Comparison of ENCODE assay signal across 10 mouse cellular contexts in the genomic region with DNA sequence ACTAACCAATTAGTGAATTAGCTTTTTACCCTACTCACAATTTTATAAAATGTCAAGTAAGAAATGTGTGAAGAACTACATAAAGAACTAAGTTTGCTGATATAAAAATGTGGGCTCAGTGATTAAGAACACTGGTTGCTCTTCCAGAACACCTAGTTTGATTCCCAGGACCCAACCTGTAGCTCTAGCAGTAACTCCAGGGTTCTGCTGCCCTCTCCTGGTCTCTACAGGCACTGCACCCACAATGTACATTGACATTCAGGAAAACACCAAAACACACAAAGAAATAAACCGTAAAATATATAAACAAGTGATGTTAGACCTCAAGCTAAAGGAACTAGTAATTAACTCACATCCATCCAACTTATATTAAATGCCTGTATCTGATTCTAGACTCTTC. TPM values are rescaled to one million over a fixed set of nuclear protein-coding genes. Genes with fewer than 3 reads are reported as not detected.
DNase-seq lines count a peak whose midpoint lies in the region; ATAC-seq and TF ChIP-seq lines count a peak whose summit lies in the region.
"Had no signal": no experiment of that assay in that cellular context is flagged by ENCODE, and none has a peak within 500 bp of the region (broad histone marks: within the 10 kb centered on the region; RNA-seq: fewer than 3 reads in every experiment).

No protein-coding gene starts in this region.

- no peaks in the 10 kb centered on the region for H3K27me3 ChIP-seq in kidney, embryonic 15.5 days
- H3K27me3 ChIP-seq: embryonic facial prominence, embryonic 13.5 days had no signal

- no peak overlapping the region for H3K4me2 ChIP-seq in kidney, embryonic 15.5 days
- H3K4me2 ChIP-seq: embryonic facial prominence, embryonic 13.5 days had no signal

- no peaks in the 10 kb centered on the region for H3K9me3 ChIP-seq in kidney, embryonic 15.5 days (replicated peaks)
- H3K9me3 ChIP-seq: embryonic facial prominence, embryonic 13.5 days had no signal

- no peaks in the 10 kb centered on the region for H3K4me1 ChIP-seq in kidney, embryonic 15.5 days
- H3K4me1 ChIP-seq: embryonic facial prominence, embryonic 13.5 days had no signal

- no peak overlapping the region for H3K9ac ChIP-seq in kidney, embryonic 15.5 days
- H3K9ac ChIP-seq: embryonic facial prominence, embryonic 13.5 days had no signal

- H3K36me3 ChIP-seq in kidney, embryonic 15.5 days = peaks cover 61% of the 10 kb centered on the region

- no peak overlapping the region for H3K4me3 ChIP-seq in kidney, embryonic 15.5 days (replicated peaks)
- no peak overlapping the region for H3K4me3 ChIP-seq in layer of hippocampus, adult 2 months
- H3K4me3 ChIP-seq: embryonic facial prominence, embryonic 13.5 days had no signal

- ATAC-seq in kidney, embryonic 15.5 days (replicated peaks; ENCODE audit: low FRiP score) = no peak

- H3K27ac ChIP-seq in kidney, embryonic 15.5 days = no peak overlapping the region
- no peak overlapping the region for H3K27ac ChIP-seq in layer of hippocampus, adult 2 months
- H3K27ac ChIP-seq: embryonic facial prominence, embryonic 13.5 days; macrophage had no signal

- TF ChIP-seq CTCF in layer of hippocampus, adult 2 months (conservative IDR thresholded peaks at IDR 0.05) = peak; percentile 95

- DNase-seq in kidney, adult 11 months = peak; percentile 21
- peak; percentile 57 for DNase-seq in MN1 (ENCODE audit: low spot score)
- peak; percentile 54 to 58 for DNase-seq in cerebellum, adult 18-20 months
- peak; percentile 16 to 51 for DNase-seq in frontal cortex, postnatal 14 days (ENCODE audit: low spot score in 2 of 2)
- DNase-seq in layer of hippocampus, adult 2 months (ENCODE audit: low spot score in 2 of 2) = peak; percentile 26 to 66
- DNase-seq in lung, postnatal 25 days (ENCODE audit: low spot score) = peak; percentile 38
- DNase-seq in spleen, adult 18-20 months = peak; percentile 8 to 59

- WGBS in kidney, embryonic 15.5 days = 76% methylated on average over 1 of the region's 1 CpGs

RNA-seq across cellular contexts. Expression of a gene that starts 7.3 kb away (rescaled TPM):
- 0.99 and 1.1 TPM in 2 replicates for polyA plus RNA-seq in kidney, embryonic 15.5 days (2015; fragmentation: Nextera tagmentation; extraction: Ambion mirVana)
- under 1 TPM in 1 of 2 experiments, not detected in 1; 0.54 TPM for total RNA-seq in layer of hippocampus, adult 2 months (2021)
- polyA plus RNA-seq: macrophage had no signal

RNA-seq across cellular contexts. Expression of a gene that starts 7.9 kb away (rescaled TPM):
- 32.2 and 33.4 TPM in 2 replicates for polyA plus RNA-seq in kidney, embryonic 15.5 days (2015; fragmentation: Nextera tagmentation; extraction: Ambion mirVana)
- 10 to 100 TPM; 17.3 to 17.6 TPM for total RNA-seq in layer of hippocampus, adult 2 months (2021)
